Mouse (Mus musculus): ENCODE data around the gene Dnah6. TPM values are rescaled to one million over a fixed set of nuclear protein-coding genes. Genes with fewer than 3 reads are reported as not detected.

The Dnah6 gene
- polyA plus RNA-seq, 2 experiments, result 0.04 to 0.06 TPM

DNA sequence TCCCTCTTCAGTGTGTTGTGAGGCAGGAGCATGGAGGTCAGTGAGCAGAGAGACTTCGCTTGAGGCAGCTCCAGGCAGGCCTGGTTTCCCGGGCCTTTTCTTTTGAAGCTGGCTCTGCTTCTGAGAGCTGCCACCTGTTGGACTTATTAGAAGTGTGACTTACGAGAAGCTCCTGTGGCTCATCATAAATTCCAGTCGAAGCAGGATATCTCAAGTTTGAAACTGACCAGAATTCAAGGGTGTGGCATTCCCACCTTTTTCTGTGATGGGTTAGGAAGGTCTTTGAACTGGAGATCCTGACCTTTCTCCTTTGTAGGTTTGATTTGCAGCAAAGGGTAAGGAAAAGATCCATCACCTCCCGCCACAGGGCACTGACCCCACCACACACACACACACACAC lies 217.8 kb downstream of the Dnah6 start:
- Histone ChIP-seq H3K9ac (ENCODE audit: low read depth, low read length, severe bottlenecking) (no peak overlapping the region), H3K4me2 (replicated peaks; ENCODE audit: low read depth, low read length, severe bottlenecking) (no peak overlapping the region), H3K4me1 (ENCODE audit: control insufficient read depth, insufficient read depth, low read length) (no peaks in the 10 kb centered on the region), H3K27me3 (ENCODE audit: control insufficient read depth, insufficient read depth, low read length) (no peaks in the 10 kb centered on the region), H3K27ac (replicated peaks; ENCODE audit: low read depth, low read length) (no peak overlapping the region), H3K4me3 (replicated peaks; ENCODE audit: low read length) (no peak overlapping the region), H3K9me3 (ENCODE audit: control insufficient read depth, low read length) (no peaks in the 10 kb centered on the region), H3K36me3 (ENCODE audit: control insufficient read depth, insufficient read depth, low read length) (no peaks in the 10 kb centered on the region)
- ATAC-seq (ENCODE audit: low FRiP score, low read depth) (no peak), DNase-seq (ENCODE audit: low spot score) (no peak)
- TF ChIP-seq POLR2A (IDR thresholded peaks at IDR 0.05; ENCODE audit: borderline replicate concordance, extremely low read depth, insufficient read depth, insufficient read length), result no peak
- WGBS, result 34% methylated on average over 4 of the region's 5 CpGs

DNA sequence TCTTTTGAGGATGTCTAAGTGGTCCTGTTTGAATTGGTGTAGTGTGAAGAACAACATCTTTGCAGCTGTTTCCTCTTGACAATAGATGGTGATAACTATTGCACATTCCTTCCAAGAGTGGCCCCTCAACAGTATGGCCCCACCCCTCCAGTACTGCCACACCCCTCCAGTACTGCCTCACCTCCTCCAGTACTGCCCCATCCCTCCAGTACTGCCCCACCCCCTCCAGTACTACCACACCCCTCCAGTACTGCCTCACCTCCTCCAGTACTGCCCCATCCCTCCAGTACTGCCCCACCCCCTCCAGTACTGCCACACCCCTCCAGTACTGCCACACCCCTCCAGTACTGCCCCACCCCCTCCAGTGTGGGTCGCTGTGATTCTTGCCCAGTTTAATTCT lies 219.1 kb downstream of the Dnah6 start:
- H3K27ac ChIP-seq (replicated peaks; ENCODE audit: low read depth, low read length), result no peak overlapping the region
- no peak overlapping the region for H3K4me3 ChIP-seq (replicated peaks; ENCODE audit: low read length)
- no peak overlapping the region for H3K9ac ChIP-seq (ENCODE audit: low read depth, low read length, severe bottlenecking)
- H3K27me3 ChIP-seq (ENCODE audit: control insufficient read depth, insufficient read depth, low read length), result no peaks in the 10 kb centered on the region
- H3K36me3 ChIP-seq (ENCODE audit: control insufficient read depth, insufficient read depth, low read length), result no peaks in the 10 kb centered on the region
- no peaks in the 10 kb centered on the region for H3K4me1 ChIP-seq (ENCODE audit: control insufficient read depth, insufficient read depth, low read length)
- H3K9me3 ChIP-seq (ENCODE audit: control insufficient read depth, low read length), result no peaks in the 10 kb centered on the region
- no peak overlapping the region for H3K4me2 ChIP-seq (replicated peaks; ENCODE audit: low read depth, low read length, severe bottlenecking)
- DNase-seq (ENCODE audit: low spot score) (no peak), ATAC-seq (ENCODE audit: low FRiP score, low read depth) (no peak)
- WGBS, result 50% methylated on average over 1 of the region's 1 CpGs
- no peak for TF ChIP-seq POLR2A (IDR thresholded peaks at IDR 0.05; ENCODE audit: borderline replicate concordance, extremely low read depth, insufficient read depth, insufficient read length)

DNA sequence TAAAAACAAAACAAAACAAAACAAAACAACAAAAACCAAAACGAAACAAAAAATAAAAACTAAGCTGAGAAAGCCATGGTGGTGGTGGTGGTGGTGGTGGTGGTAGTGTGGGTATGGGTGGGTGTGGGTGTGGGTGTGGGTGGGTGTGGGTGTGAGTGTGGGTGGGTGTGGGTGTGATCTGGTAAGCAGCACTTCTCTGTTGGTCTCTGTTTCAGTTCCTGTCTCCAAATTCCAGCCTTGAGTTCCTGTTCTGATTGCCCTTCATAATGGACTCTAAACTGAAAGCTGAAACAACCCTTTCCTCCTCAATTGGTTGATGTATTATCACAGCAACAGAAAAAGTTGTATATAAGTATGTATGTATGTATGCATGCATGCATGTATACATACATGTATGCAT lies 222.6 kb downstream of the Dnah6 start:
- no peak for TF ChIP-seq POLR2A (IDR thresholded peaks at IDR 0.05; ENCODE audit: borderline replicate concordance, extremely low read depth, insufficient read depth, insufficient read length)
- ATAC-seq (ENCODE audit: low FRiP score, low read depth), result no peak
- Histone ChIP-seq H3K4me3 (replicated peaks; ENCODE audit: low read length) (no peak overlapping the region), H3K27me3 (ENCODE audit: control insufficient read depth, insufficient read depth, low read length) (no peaks in the 10 kb centered on the region), H3K9ac (ENCODE audit: low read depth, low read length, severe bottlenecking) (no peak overlapping the region), H3K27ac (replicated peaks; ENCODE audit: low read depth, low read length) (no peak overlapping the region), H3K4me1 (ENCODE audit: control insufficient read depth, insufficient read depth, low read length) (no peaks in the 10 kb centered on the region), H3K9me3 (ENCODE audit: control insufficient read depth, low read length) (no peaks in the 10 kb centered on the region), H3K36me3 (ENCODE audit: control insufficient read depth, insufficient read depth, low read length) (no peaks in the 10 kb centered on the region), H3K4me2 (replicated peaks; ENCODE audit: low read depth, low read length, severe bottlenecking) (no peak overlapping the region)
- 82% methylated on average over 1 of the region's 1 CpGs for WGBS
- DNase-seq (ENCODE audit: low spot score), result no peak

DNA sequence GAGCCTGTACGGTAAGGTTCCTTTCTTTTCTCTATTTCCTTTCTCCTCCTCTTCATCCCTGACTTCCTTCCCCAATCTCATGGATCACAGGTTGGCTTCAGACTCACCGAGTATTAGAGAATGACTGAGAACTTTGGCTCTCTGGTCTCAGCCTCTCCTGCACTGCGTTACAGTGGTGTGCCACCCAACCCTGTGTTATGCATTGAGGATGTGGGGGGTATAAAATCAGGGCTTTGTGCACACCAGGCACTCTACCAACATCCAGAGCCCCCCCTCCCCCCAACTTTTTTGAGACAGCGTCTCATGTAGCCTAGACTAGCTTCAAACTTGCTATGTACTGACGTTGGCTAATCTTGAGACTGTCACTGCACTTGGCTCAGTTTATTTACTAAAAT lies 227.8 kb downstream of the Dnah6 start:
- Histone ChIP-seq H3K4me3 (replicated peaks; ENCODE audit: low read length) (no peak overlapping the region), H3K27ac (replicated peaks; ENCODE audit: low read depth, low read length) (no peak overlapping the region), H3K9me3 (ENCODE audit: control insufficient read depth, low read length) (no peaks in the 10 kb centered on the region), H3K27me3 (ENCODE audit: control insufficient read depth, insufficient read depth, low read length) (no peaks in the 10 kb centered on the region), H3K4me1 (ENCODE audit: control insufficient read depth, insufficient read depth, low read length) (peaks cover 3% of the 10 kb centered on the region; the same call in 1 of the 2 replicates), H3K4me2 (replicated peaks; ENCODE audit: low read depth, low read length, severe bottlenecking) (no peak overlapping the region), H3K36me3 (ENCODE audit: control insufficient read depth, insufficient read depth, low read length) (no peaks in the 10 kb centered on the region), H3K9ac (ENCODE audit: low read depth, low read length, severe bottlenecking) (no peak overlapping the region)
- no peak for TF ChIP-seq POLR2A (IDR thresholded peaks at IDR 0.05; ENCODE audit: borderline replicate concordance, extremely low read depth, insufficient read depth, insufficient read length)
- ATAC-seq (ENCODE audit: low FRiP score, low read depth) (no peak), DNase-seq (ENCODE audit: low spot score) (no peak)
- 82% methylated on average over 5 of the region's 5 CpGs for WGBS

DNA sequence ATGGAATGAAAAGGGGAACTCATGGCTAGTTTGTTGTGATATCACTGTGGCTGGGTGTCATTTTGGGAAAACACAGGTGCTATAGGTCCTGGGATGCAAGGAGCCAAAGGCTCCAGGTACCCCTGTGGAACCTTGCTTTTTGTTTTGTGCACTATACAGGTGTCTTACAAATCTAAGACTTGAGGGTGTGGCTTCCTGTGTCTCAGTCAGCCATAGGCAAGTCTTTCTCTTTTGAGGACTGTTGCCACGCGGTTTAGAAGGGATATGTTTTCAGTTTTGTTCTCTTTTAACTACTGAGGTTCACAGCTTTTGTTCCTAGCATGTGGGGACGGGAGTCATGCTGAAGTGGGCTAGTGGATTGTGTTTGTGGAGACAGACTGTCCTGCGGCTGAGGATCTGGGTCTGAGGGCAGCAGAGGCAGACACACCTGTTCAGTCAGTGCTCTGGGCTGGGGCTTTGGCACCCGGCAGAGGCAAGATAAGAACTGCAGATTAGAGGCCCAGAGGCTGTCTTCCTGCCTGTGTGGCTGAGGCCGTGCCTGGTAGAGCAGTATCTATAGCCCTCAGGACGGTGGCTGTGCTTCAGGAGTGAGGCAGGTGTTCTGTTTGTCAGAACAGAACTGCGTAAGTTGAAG lies 228.3 kb downstream of the Dnah6 start:
- no peak overlapping the region for H3K4me2 ChIP-seq (replicated peaks; ENCODE audit: low read depth, low read length, severe bottlenecking)
- H3K9me3 ChIP-seq (ENCODE audit: control insufficient read depth, low read length), result no peaks in the 10 kb centered on the region
- no peaks in the 10 kb centered on the region for H3K36me3 ChIP-seq (ENCODE audit: control insufficient read depth, insufficient read depth, low read length)
- H3K4me1 ChIP-seq (ENCODE audit: control insufficient read depth, insufficient read depth, low read length), result peaks cover 5% of the 10 kb centered on the region; the same call in 1 of the 2 replicates
- no peak overlapping the region for H3K9ac ChIP-seq (ENCODE audit: low read depth, low read length, severe bottlenecking)
- H3K27ac ChIP-seq (replicated peaks; ENCODE audit: low read depth, low read length), result no peak overlapping the region
- 62% methylated on average over 8 of the region's 8 CpGs for WGBS
- H3K27me3 ChIP-seq (ENCODE audit: control insufficient read depth, insufficient read depth, low read length), result no peaks in the 10 kb centered on the region
- no peak for DNase-seq (ENCODE audit: low spot score)
- no peak for ATAC-seq (ENCODE audit: low FRiP score, low read depth)
- no peak for TF ChIP-seq POLR2A (IDR thresholded peaks at IDR 0.05; ENCODE audit: borderline replicate concordance, extremely low read depth, insufficient read depth, insufficient read length)
- H3K4me3 ChIP-seq (replicated peaks; ENCODE audit: low read length), result no peak overlapping the region
